Mouse (Mus musculus): ENCODE measurements around the gene Cpne5.

The Cpne5 gene

DNA sequence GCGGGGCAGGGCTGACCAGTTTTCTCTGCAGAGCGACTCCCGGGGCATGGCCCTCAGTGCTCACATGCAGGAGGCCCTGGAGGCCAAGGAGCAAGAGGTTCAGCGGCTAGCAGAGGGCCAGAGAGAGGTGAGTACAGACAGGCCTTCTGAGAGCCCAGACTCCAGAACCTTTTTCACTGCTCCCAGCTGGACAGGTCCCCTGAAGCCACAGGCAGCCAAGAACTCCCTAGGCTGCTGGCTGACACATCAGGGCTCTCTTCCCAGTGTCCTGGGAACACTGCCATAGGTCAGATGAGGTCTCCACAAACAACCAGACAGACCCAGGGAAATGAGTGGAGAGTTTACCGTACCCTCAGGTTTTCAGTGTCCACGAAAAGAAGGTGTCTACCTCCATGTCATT lies 101.7 kb downstream of the Cpne5 start:
- 66% methylated on average over 6 of the region's 6 CpGs for WGBS

DNA sequence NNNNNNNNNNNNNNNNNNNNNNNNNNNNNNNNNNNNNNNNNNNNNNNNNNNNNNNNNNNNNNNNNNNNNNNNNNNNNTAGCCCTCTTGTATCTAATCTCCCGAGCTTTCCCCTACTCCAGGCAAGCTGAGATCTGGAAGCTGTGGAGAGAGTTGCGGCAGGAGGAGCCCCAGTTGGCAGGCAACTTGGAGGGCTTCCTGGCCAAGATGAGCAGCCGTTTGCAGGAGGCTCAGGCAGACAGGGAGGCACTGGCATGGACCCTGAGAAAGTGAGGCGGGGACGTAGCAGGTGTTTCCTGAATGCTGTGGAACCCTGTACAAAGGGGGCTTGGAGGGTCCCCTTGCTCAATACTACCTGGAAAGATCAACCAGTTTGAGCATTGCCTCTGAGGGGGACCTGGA lies 102.9 kb downstream of the Cpne5 start:
- WGBS, result 39% methylated on average over 5 of the region's 5 CpGs

- WGBS, result 54% methylated on average over 5 of the region's 5 CpGs
These were observed 108.6 kb downstream of the Cpne5 start for GRCm38 (mm10) chr17:29129341-29129740.

- WGBS, result 96% methylated on average over 3 of the region's 3 CpGs
These were observed 111.4 kb downstream of the Cpne5 start for GRCm38 (mm10) chr17:29126561-29126960.

DNA sequence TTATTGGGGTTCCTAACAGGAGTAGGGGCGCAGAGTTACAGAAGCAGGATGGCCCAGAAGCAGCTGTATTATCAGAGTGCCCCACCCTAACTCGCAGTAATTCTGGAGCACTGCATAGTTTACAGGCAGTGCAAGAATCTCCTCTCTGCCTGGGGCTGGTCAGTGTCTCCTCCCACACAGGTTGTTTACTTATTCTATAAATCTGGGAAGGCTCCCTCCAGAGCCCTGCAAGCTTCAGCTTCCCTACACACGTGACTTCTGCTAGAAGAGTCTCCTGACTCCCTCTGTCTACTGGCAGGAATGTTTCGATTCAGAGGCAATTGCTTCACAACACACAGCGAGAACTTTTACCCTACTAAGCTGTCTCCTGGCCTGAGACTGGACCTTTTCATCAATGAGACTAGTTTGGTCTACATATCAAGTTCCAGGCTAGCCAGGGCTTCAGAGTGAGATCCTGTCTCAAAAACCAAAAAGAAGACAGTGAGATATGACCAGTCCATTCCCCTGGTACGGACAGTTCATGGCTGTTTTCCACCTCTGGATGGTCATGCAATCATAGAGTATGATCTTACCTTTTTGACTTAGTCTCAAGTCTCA lies 114.3 kb downstream of the Cpne5 start:
- WGBS, result 83% methylated on average over 6 of the region's 6 CpGs

GRCm38 (mm10) chr17:29122817-29123216 lies 115.2 kb downstream of the Cpne5 start:
- WGBS, result 73% methylated on average over 6 of the region's 6 CpGs

- 55% methylated on average over 12 of the region's 12 CpGs for WGBS
These were observed 117.3 kb downstream of the Cpne5 start for GRCm38 (mm10) chr17:29120666-29121065.

DNA sequence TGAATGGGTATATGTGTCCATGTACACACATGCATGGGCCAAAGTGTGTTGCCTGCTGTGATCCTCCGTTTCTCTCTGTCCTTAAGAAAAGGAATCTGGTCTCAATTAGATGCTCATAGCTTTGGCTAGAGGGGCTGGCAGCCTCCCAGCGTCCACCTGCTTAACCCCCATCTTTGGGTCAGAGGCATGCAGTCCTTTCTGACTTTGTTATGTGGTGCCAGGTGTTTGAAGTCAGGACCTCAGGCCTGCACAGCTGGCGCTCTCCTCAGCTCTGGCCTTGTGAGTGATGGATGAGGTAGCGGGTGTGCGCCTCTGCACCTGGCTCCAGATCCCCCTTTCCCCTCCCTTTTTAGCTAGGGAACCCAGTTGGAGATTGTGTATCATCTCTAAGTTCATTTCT lies 119.9 kb downstream of the Cpne5 start:
- 82% methylated on average over 5 of the region's 5 CpGs for WGBS

- WGBS, result 87% methylated on average over 8 of the region's 8 CpGs
These were observed 120.8 kb downstream of the Cpne5 start for GRCm38 (mm10) chr17:29117006-29117648.

GRCm38 (mm10) chr17:29116023-29116422 lies 121.9 kb downstream of the Cpne5 start:
- 70% methylated on average over 12 of the region's 12 CpGs for WGBS

DNA sequence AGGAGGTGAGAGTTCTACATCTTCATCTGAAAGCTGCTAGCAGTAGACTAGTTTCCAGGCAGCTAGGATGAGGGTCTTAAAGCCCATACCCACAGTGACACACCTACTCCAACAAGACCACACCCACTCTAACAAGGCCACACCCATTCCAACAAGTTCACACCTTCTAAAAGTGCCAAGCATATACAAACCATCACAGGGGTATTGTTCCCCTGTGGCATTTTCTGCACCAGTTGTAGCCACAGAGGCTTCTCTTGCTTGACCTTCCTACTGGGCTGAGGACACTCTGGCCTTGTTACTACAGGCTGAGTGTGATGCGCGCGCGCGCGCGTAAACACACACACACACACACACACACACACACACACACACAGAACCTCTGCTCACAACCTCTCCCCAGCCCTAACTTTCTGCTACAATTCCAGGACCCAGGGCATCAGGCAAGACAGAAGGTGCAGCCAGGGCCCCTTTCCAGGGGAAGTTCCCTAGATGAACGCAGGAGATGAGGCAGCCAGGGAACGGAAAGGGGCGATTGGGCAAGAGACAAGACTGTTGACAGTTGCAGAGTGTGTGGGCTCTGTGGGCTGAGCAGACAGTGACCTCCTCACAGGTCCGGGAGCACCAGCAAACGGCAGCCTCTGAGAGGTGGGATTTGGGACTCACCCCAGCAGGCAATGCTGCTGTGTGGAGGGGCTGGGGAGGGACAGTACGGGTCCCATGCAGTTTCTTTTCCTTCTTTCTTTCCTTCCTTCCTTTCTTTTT lies 124.2 kb downstream of the Cpne5 start, which contains the start of gene Rab44:
Rab44 (plus strand) TSS at position 555 of the 762 bp plus-strand sequence.
- WGBS, result 87% methylated on average over 13 of the region's 13 CpGs

DNA sequence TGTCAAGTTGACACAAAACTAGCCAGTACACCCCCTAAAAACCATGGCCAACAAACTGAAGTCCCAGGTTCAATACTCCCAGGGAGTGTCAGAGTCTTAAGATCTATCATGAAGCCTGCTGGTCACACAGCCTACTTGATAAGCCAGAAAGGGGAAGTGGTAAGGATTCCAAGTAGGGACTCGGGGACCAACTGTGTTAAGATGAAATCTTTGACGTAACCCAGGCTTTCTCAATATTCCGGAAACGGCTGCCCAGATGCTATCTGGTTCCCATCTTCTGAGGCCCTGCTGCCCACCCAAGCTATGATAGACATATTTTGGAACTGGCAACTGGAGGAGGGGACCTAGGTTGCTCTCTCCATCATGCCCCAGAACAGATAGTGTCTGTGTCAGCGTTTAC lies 126.6 kb downstream of the Cpne5 start:
- 91% methylated on average over 5 of the region's 5 CpGs for WGBS

DNA sequence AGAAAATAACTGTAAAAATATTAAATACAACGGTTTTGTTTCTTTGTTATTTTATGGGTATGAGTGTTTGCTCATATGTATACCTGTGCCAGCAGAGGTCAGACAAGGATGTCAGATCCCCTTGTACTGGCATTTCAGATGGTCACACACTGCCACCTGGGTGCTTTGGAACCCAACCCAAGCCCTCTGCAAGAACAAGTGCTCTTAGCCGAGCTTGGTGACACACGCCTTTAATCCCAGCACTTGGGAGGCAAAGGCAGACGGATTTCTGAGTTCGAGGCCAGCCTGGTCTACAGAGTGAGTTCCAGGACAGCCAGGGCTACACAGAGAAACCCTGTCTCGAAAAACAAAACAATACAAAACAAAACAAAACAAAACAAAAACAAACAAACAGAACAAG lies 127.6 kb downstream of the Cpne5 start:
- 83% methylated on average over 6 of the region's 6 CpGs for WGBS
